Mouse (Mus musculus) liver, embryonic 13.5 days (tissue): ENCODE results near the gene Chac1. TPM values are rescaled to one million over a fixed set of nuclear protein-coding genes. Genes with fewer than 3 reads are reported as not detected.

ENCODE experiments used
- ATAC-seq: fragments of 200-750 bp; cut with Nextera tagmentation; 2 replicates; pipeline ENCODE4 v1.8.0; 2017; ENCODE audit warnings: low read depth, mild to moderate bottlenecking, moderate number of reproducible peaks, moderate library complexity
- DNase-seq: peaks from one replicate; pipeline ENCODE4 v3.0.0; 2022
- H3K27ac ChIP-seq: fragments of 300-500 bp; sonication (generic); 2 replicates; pipeline ENCODE4 v1.5.1; 2015; ENCODE audit warnings: moderate library complexity, mild to moderate bottlenecking, inconsistent platforms
- H3K27me3 ChIP-seq: fragments of 300-500 bp; sonication (generic); 2 replicates; pipeline ENCODE4 v1.6.1; 2015; ENCODE audit warnings: mild to moderate bottlenecking, inconsistent platforms
- H3K36me3 ChIP-seq: fragments of 300-500 bp; sonication (generic); 2 replicates; pipeline ENCODE4 v1.6.1; 2015; ENCODE audit warnings: mild to moderate bottlenecking, inconsistent platforms
- H3K4me1 ChIP-seq: fragments of 300-500 bp; sonication (generic); replicated peaks from 2 replicates; pipeline ENCODE4 v1.6.1; 2015; ENCODE audit warnings: inconsistent platforms
- H3K4me2 ChIP-seq: fragments of 300-500 bp; sonication (generic); 2 replicates; pipeline ENCODE4 v1.6.1; 2015; ENCODE audit warnings: inconsistent platforms, mild to moderate bottlenecking, moderate library complexity
- H3K4me3 ChIP-seq: fragments of 300-500 bp; sonication (generic); replicated peaks from 2 replicates; pipeline ENCODE4 v1.5.1; 2015; ENCODE audit warnings: mild to moderate bottlenecking, inconsistent platforms
- H3K9ac ChIP-seq: fragments of 300-500 bp; sonication (generic); 2 replicates; pipeline ENCODE4 v1.6.1; 2015; ENCODE audit warnings: mild to moderate bottlenecking, inconsistent platforms
- H3K9me3 ChIP-seq: fragments of 300-500 bp; sonication (generic); replicated peaks from 2 replicates; pipeline ENCODE4 v1.6.1; 2016; ENCODE audit warnings: inconsistent platforms
- WGBS: fragments of 180-500 bp; shearing (Covaris S2); methylation state at CpG from one replicate; pipeline ENCODE4 v1.1.7; 2015; ENCODE audit not compliant: insufficient replicate concordance; 5-methylcytosine and 5-hydroxymethylcytosine counted together
- polyA plus RNA-seq: library from polyadenylated mRNA; unstranded; fragments of >200 nt; fragmentation: Nextera tagmentation; extraction: Ambion mirVana; gene quantifications from 2 replicates; pipeline ENCODE4 v1.2.1, GENCODE M21; 2015

The Chac1 gene
- polyA plus RNA-seq, 1 experiment from 2014 or later: 2.0 TPM

- Histone ChIP-seq H3K4me3 (no peak overlapping the region), H3K27me3 (peaks cover 30% of the 10 kb centered on the region), H3K9me3 (no peaks in the 10 kb centered on the region), H3K4me2 (no peak overlapping the region), H3K4me1 (peaks cover 29% of the 10 kb centered on the region), H3K9ac (no peak overlapping the region), H3K27ac (no peak overlapping the region), H3K36me3 (no peaks in the 10 kb centered on the region)
- WGBS: 81% methylated on average over 3 of the region's 3 CpGs
- no peak for ATAC-seq
- DNase-seq: no peak
Measured at GRCm38 (mm10) chr2:119355089-119355488, 4.1 kb downstream of the Chac1 start.

GRCm38 (mm10) chr2:119355651-119356050, 4.6 kb downstream of the Chac1 start:
- WGBS: 42% methylated on average over 7 of the region's 7 CpGs
- H3K27me3 ChIP-seq: peaks cover 24% of the 10 kb centered on the region
- H3K4me3 ChIP-seq: no peak overlapping the region
- no peaks in the 10 kb centered on the region for H3K9me3 ChIP-seq
- H3K27ac ChIP-seq: no peak overlapping the region
- DNase-seq: no peak
- no peak overlapping the region for H3K9ac ChIP-seq
- H3K36me3 ChIP-seq: no peaks in the 10 kb centered on the region
- no peak for ATAC-seq
- H3K4me2 ChIP-seq: no peak overlapping the region
- peaks cover 28% of the 10 kb centered on the region for H3K4me1 ChIP-seq

- peaks cover 25% of the 10 kb centered on the region for H3K4me1 ChIP-seq
- H3K9me3 ChIP-seq: 0 out of 2 replicates have a peak, but pooled peaks cover 5% of the 10 kb centered on the region
- no peaks in the 10 kb centered on the region for H3K36me3 ChIP-seq
- ATAC-seq (no peak), DNase-seq (no peak)
- no peak overlapping the region for H3K27ac ChIP-seq
- no peak overlapping the region for H3K4me3 ChIP-seq
- H3K4me2 ChIP-seq: no peak overlapping the region
- peaks cover 18% of the 10 kb centered on the region for H3K27me3 ChIP-seq
- H3K9ac ChIP-seq: no peak overlapping the region
Measured at GRCm38 (mm10) chr2:119356310-119356709, 5.3 kb downstream of the Chac1 start.

- ATAC-seq (no peak), DNase-seq (no peak)
- peaks cover 21% of the 10 kb centered on the region for H3K4me1 ChIP-seq
- 62% methylated on average over 5 of the region's 5 CpGs for WGBS
- no peak overlapping the region for H3K9ac ChIP-seq
- no peak overlapping the region for H3K4me3 ChIP-seq
- no peak overlapping the region for H3K4me2 ChIP-seq
- peaks cover 10% of the 10 kb centered on the region; the same call in 1 of the 2 replicates for H3K9me3 ChIP-seq
- H3K27me3 ChIP-seq: peaks cover 13% of the 10 kb centered on the region
- no peak overlapping the region for H3K27ac ChIP-seq
- no peaks in the 10 kb centered on the region for H3K36me3 ChIP-seq
Measured at GRCm38 (mm10) chr2:119356805-119357204, 5.8 kb downstream of the Chac1 start.

GRCm38 (mm10) chr2:119358249-119358648, 7.2 kb downstream of the Chac1 start:
- Histone ChIP-seq H3K4me3 (no peak overlapping the region), H3K4me2 (no peak overlapping the region), H3K9me3 (peaks cover 11% of the 10 kb centered on the region; the same call in 1 of the 2 replicates), H3K36me3 (no peaks in the 10 kb centered on the region), H3K27ac (no peak overlapping the region), H3K27me3 (0 out of 2 replicates have a peak, but pooled peaks cover 3% of the 10 kb centered on the region), H3K4me1 (peaks cover 21% of the 10 kb centered on the region), H3K9ac (no peak overlapping the region)
- ATAC-seq (no peak), DNase-seq (no peak)
- 44% methylated on average over 6 of the region's 6 CpGs for WGBS

- H3K4me1 ChIP-seq: peaks cover 21% of the 10 kb centered on the region
- H3K9me3 ChIP-seq: peaks cover 11% of the 10 kb centered on the region; the same call in 1 of the 2 replicates
- no peak overlapping the region for H3K27ac ChIP-seq
- H3K4me3 ChIP-seq: no peak overlapping the region
- H3K4me2 ChIP-seq: no peak overlapping the region
- ATAC-seq (no peak), DNase-seq (no peak)
- 13% methylated on average over 2 of the region's 2 CpGs for WGBS
- H3K36me3 ChIP-seq: no peaks in the 10 kb centered on the region
- H3K27me3 ChIP-seq: 0 out of 2 replicates have a peak, but pooled peaks cover 3% of the 10 kb centered on the region
- H3K9ac ChIP-seq: no peak overlapping the region
Measured at GRCm38 (mm10) chr2:119359721-119360291, 8.8 kb downstream of the Chac1 start.

- DNase-seq: no peak
- 0 out of 2 replicates have a peak, but pooled peaks cover 6% of the 10 kb centered on the region for H3K4me1 ChIP-seq
- WGBS: 71% methylated on average over 3 of the region's 3 CpGs
- H3K9ac ChIP-seq: no peak overlapping the region
- no peaks in the 10 kb centered on the region for H3K27me3 ChIP-seq
- H3K36me3 ChIP-seq: peaks cover 3% of the 10 kb centered on the region; the same call in 1 of the 2 replicates
- peaks cover 11% of the 10 kb centered on the region; the same call in 1 of the 2 replicates for H3K9me3 ChIP-seq
- no peak overlapping the region for H3K4me2 ChIP-seq
- H3K27ac ChIP-seq: no peak overlapping the region
- H3K4me3 ChIP-seq: no peak overlapping the region
- ATAC-seq: no peak
Measured at GRCm38 (mm10) chr2:119364969-119365368, 13.9 kb downstream of the Chac1 start.

GRCm38 (mm10) chr2:119367346-119367745, 16.3 kb downstream of the Chac1 start:
- Histone ChIP-seq H3K27ac (no peak overlapping the region), H3K36me3 (peaks cover 24% of the 10 kb centered on the region), H3K9me3 (no peaks in the 10 kb centered on the region), H3K4me3 (no peak overlapping the region), H3K4me2 (no peak overlapping the region), H3K9ac (no peak overlapping the region), H3K4me1 (no peaks in the 10 kb centered on the region), H3K27me3 (no peaks in the 10 kb centered on the region)
- DNase-seq (no peak), ATAC-seq (no peak)
- WGBS: 62% methylated on average over 3 of the region's 3 CpGs

GRCm38 (mm10) chr2:119370116-119370515, 19.1 kb downstream of the Chac1 start:
- Histone ChIP-seq H3K9me3 (no peaks in the 10 kb centered on the region), H3K4me2 (no peak overlapping the region), H3K36me3 (peaks cover 48% of the 10 kb centered on the region), H3K4me1 (no peaks in the 10 kb centered on the region), H3K9ac (no peak overlapping the region), H3K4me3 (no peak overlapping the region), H3K27me3 (no peaks in the 10 kb centered on the region), H3K27ac (no peak overlapping the region)
- WGBS: 81% methylated on average over 10 of the region's 10 CpGs
- no peak for ATAC-seq
- DNase-seq: no peak

GRCm38 (mm10) chr2:119377286-119377685, 26.3 kb downstream of the Chac1 start:
- Histone ChIP-seq H3K36me3 (peaks cover 93% of the 10 kb centered on the region), H3K4me3 (no peak overlapping the region), H3K4me1 (no peaks in the 10 kb centered on the region), H3K27me3 (no peaks in the 10 kb centered on the region), H3K9me3 (no peaks in the 10 kb centered on the region), H3K27ac (no peak overlapping the region), H3K4me2 (no peak overlapping the region), H3K9ac (no peak overlapping the region)
- DNase-seq (no peak), ATAC-seq (no peak)
- WGBS: 78% methylated on average over 9 of the region's 9 CpGs

GRCm38 (mm10) chr2:119377826-119378225, 26.8 kb downstream of the Chac1 start:
- Histone ChIP-seq H3K4me3 (no peak overlapping the region), H3K4me1 (no peaks in the 10 kb centered on the region), H3K4me2 (no peak overlapping the region), H3K9ac (no peak overlapping the region), H3K27me3 (no peaks in the 10 kb centered on the region), H3K27ac (no peak overlapping the region), H3K9me3 (no peaks in the 10 kb centered on the region), H3K36me3 (peaks cover 92% of the 10 kb centered on the region)
- ATAC-seq (no peak), DNase-seq (no peak)
- WGBS: 85% methylated on average over 3 of the region's 3 CpGs

GRCm38 (mm10) chr2:119379455-119379854, 28.4 kb downstream of the Chac1 start:
- DNase-seq (no peak), ATAC-seq (no peak)
- H3K4me1 ChIP-seq: no peaks in the 10 kb centered on the region
- peaks cover 88% of the 10 kb centered on the region for H3K36me3 ChIP-seq
- no peak overlapping the region for H3K4me3 ChIP-seq
- no peak overlapping the region for H3K4me2 ChIP-seq
- 82% methylated on average over 3 of the region's 3 CpGs for WGBS
- no peaks in the 10 kb centered on the region for H3K27me3 ChIP-seq
- no peak overlapping the region for H3K9ac ChIP-seq
- H3K27ac ChIP-seq: no peak overlapping the region
- no peaks in the 10 kb centered on the region for H3K9me3 ChIP-seq
